Mouse (Mus musculus): ENCODE data around the gene Ccdc93.

Ccdc93 gene

DNA sequence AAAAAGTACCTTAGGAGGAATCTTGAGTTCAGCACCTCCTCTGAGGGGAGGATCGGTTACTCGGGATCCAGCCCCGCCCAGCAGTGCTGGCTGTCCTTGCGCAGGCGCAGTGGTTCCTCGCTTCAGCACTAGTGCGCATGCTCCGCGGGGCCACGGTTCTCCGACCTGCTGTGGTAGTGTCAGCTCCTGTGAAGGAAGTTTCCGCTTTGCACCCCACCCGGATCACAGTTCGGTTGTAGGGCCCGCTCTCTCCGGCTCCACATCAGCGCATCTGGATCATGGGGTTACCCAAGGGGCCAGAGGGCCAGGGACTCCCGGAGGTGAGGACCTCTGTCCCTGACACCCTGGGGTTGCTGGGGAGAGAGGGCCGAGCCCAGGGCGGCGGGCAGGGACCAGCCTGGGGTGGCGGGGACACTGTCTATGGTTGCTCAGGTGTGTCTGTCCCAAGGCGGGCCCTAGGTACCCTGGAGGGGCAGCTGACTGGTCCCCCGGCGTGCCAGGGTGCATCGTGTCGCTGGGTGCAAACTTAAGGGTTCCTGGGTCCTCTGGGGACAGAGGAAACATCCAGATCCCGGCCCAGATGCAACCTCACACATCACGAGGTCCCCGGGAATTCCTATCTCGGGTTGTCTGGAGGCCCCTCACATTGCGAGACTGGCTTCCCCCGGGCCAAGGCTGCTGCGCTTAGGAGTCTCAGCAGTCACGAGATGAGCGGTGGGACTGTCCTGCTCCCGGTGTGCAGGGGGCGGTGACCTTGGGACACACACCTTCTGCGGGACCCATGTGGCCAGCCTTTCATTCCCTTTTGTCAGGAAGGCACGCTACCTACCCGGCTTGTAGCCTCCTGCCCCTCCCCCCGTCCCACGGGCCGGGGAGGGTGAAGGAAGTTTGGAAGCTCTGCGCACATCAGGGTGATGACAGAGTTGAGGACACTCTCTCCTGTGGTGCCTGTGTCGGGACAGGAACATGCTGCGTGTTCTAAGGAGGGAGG is at the start of gene Ccdc93:
TSS of gene Ccdc93 (plus strand) at position 112 of the 991 bp plus-strand sequence.
- peak; percentile 89 for ATAC-seq (ENCODE audit: insufficient number of reproducible peaks, low FRiP score, low TSS enrichment)

DNA sequence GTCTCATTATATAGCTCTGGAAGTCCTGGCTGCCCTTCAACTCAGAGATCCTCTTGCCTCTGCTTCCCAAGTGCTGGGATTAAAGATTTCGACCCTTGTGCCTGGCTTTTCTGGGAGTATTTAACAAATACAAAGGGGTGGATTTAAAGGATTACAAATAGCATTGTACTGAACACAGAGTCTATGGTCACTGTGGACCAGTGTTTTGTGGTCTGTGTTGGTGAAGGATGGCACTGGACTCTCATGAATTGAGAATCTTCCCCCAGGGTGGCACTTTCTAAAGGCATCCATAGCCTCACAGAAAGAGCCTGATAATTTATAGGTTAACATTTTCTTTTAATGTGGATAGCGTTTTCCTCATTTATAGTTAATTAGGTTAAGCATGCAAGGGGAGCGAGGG is 49.3 kb upstream of the Ccdc93 start:
- no peak for ATAC-seq (ENCODE audit: insufficient number of reproducible peaks, low FRiP score, low TSS enrichment)

DNA sequence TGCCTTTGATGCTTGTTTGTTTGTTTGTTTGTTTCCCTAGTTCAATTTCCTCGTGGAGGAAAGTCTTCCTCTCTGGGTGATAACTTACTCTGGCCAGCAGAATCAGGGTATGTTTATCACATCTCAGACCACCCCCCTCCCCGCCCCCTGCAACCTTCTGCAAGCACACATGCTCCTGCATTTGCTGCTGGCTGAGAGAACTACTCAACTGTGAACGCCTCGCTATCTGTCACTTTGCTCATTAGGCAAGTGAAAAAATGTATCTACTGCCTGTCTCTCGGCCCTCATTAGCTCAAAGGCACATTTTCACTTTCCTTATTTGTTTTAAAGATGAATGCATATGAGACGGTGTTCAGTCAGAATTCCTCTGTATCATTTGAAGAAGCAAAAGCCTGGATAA is 42.5 kb upstream of the Ccdc93 start:
- ATAC-seq (ENCODE audit: insufficient number of reproducible peaks, low FRiP score, low TSS enrichment) = no peak

DNA sequence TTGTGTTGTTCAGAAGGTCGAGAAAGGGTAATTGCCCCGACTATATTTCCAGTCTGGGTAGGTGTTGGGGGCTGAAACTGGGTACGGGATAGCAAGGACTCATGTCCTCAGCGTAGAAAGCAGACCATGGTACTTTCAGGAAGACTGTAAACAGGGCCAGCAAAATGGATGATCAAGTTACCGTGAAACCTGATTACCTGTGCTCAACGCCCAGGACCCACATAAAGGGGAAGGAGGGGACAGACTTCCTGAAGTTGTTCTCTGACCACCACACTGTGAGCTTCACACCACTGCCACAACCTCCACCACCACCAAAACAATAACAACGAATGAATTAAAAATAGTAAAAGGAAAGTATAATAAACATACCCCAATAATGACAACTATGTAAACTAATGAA is 42.1 kb upstream of the Ccdc93 start:
- ATAC-seq (ENCODE audit: insufficient number of reproducible peaks, low FRiP score, low TSS enrichment) = no peak

DNA sequence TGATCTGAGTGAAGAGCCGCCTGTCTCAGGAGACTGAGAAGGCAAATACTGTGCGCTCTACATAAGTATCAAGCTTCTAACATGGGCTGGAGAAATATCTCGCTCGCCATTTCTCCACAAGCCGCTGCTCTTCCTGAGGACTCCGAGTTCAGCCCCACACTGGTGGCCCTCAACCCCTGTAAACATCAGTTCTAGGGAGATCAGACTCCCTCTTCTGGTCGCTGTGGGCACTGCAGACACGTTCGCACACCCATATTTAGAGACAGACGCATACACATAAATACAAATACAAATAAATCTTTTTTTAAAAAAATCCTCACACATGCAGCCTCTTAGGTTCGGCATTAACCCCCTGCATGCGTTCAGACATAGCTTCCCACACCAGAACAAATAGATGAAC is 41.3 kb upstream of the Ccdc93 start:
- no peak for ATAC-seq (ENCODE audit: insufficient number of reproducible peaks, low FRiP score, low TSS enrichment)

DNA sequence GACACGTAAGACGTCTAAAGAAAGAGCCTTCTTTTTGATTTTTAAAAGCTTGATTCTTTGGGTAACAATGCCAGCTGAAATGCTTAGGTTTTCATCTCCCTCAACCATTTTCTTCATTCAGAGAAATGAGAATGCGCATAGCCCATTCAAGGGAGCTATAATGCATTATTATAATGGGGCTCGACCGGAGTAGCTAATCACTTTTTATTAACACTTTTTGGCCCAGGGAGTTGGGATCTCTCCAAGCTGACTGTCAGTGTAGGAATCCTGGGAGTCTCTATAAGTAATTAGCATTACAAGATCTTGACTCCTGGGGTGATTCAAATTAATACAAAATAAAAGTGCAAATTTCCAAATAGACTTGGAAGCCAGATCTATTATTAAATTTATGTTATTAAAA is 40.8 kb upstream of the Ccdc93 start:
- no peak for ATAC-seq (ENCODE audit: insufficient number of reproducible peaks, low FRiP score, low TSS enrichment)

DNA sequence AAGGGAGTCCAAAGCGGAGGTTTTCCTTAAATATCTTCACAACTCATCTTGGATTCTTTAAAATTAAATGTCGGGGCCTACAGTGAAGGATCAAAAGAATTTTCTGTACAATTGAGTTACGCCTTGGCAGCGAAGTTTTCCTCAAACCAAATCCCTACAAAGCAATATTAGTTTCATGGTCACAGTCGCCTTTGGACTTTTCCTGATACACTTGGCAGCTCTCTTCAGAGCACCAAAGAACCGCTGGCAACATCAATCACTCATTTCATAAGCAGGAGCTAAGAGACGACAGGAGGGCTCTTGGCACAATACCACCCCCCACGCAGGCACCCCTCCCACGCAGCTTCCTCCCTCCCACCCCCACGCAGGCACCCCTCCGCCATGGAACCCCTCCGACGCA is 40.4 kb upstream of the Ccdc93 start:
- no peak for ATAC-seq (ENCODE audit: insufficient number of reproducible peaks, low FRiP score, low TSS enrichment)

DNA sequence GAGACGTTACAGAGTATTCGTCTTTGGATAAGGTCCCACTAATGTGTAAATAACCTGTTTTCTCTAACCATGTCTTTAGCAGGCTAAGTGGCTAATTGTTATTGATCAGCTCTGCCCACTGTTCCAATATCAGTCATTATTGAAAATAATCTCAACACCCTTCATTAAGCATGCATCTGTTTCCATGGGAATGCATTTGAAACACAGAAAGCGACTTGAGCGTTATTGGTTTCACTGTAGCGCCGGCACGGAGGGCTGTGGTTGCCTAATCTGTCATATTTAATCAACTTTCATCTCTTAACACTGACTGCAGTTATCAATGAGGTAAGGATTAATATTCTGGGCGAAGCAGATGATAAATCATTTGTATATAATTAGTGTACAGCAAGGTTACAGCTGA is 40.0 kb upstream of the Ccdc93 start:
- no peak for ATAC-seq (ENCODE audit: insufficient number of reproducible peaks, low FRiP score, low TSS enrichment)

DNA sequence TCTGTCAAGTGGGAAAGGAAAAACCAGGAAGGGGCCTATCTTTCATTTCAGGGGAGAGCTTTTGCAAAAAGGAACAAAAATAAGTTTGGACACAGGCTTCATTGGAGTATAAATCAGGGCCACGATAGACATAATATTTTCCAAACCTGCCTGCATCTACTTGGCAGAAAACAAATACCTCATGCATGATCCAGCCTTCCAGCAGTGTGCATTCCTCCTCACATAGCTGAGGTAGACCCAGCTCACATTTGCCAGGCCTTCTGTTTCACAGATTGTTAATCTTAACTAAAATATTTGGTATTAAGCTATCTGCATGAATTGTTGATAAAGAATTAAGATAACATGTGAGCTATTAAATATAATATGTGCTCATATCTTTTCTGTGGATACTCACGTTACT is 37.7 kb upstream of the Ccdc93 start:
- ATAC-seq (ENCODE audit: insufficient number of reproducible peaks, low FRiP score, low TSS enrichment) = no peak

DNA sequence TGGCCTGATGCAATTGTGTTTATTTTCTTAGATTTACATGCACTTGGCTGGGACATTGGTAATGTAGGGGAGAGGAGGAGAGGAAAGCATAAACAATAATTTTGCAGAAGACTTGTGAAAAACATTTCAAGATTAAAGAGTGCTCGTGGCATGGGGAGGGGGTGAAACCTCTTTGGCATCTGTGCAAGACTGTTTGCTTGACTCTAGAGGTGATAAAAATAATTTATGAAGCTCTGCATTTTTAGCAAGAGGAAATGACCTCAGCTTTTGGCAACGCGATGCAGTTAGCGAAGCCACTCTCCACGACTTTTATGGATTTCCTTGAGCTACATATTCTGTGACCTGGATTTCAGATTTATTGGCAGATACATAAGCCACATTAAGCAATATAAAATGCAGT is 36.1 kb upstream of the Ccdc93 start:
- no peak for ATAC-seq (ENCODE audit: insufficient number of reproducible peaks, low FRiP score, low TSS enrichment)

DNA sequence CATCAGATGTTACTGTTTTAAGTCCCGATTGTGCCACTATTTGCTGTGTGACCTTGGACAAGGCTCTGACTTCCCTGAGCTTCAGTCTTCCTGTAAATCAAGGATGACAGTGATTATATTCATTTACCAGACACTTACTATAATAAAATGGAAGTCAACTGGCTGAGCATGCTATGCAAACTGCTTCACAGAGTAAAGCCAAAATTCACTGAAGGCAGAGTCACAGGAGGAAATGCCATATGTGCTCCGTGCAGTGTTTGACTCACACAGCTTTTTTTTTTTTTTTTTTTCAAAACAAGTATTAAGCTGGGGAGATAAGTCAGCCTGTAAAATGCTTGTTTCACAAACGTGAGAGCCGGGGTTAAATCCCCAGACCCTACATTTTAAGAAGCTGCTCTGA is 34.3 kb upstream of the Ccdc93 start:
- no peak for ATAC-seq (ENCODE audit: insufficient number of reproducible peaks, low FRiP score, low TSS enrichment)

DNA sequence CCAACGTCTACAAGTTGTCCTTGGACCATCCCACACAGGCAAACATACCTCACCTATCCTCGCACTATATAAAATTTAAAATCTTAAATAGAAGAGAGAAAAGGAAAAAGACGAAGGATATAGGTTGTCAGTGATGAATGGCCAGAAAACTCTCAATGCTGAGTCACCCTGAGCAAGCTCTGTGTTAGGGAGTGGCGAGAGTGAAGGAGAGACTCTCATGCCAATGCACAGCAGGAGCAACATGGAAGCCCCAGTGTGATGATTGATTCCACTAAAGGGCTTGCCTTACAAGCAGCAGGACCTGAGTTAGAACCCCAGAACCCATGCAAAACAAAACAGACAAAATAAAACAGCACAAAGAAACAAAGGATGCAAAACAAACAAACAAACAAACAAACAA is 32.6 kb upstream of the Ccdc93 start:
- ATAC-seq (ENCODE audit: insufficient number of reproducible peaks, low FRiP score, low TSS enrichment) = no peak

DNA sequence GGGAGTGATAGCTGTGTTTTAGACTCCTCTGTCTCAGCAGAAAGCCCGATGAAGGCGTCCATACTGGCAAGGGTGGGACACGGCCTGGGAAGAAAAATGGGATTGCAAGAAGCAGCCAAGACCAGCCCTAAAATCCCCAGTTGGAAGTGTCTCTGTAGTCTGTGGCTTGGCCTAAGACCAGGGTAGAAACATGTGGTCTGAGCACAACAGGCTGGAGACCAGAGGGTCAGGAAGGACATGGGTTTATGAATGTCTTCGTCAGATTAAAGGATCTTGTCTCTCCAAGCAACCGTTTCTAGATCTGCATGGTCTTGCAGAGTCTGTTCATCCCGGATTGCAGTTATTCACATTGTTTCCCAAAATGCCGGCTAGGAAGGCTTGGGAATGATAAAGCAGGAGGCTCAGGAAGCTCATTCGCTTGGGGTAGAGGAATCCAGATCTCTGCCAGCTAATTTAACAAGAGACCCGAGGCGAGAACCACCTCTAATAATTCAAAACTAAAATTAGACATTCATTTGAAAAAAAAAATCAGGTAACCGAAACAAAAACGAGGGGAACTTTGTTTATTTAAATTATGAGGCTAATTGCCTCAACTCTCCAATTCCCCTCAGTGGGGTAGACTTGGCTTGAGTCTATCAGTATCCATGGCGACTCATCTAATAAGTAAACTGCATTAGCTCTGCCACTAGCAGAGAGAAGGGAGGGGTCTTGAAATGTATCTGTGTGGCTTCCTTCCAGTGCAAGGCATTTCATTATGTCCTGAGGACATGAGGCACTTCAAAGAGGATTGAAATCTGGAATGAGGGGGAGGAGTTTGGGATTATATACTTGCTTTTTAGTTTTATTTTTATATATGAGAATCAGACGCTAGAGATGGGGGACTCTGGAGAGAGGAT is 31.6 kb upstream of the Ccdc93 start:
- ATAC-seq (ENCODE audit: insufficient number of reproducible peaks, low FRiP score, low TSS enrichment) = no peak

DNA sequence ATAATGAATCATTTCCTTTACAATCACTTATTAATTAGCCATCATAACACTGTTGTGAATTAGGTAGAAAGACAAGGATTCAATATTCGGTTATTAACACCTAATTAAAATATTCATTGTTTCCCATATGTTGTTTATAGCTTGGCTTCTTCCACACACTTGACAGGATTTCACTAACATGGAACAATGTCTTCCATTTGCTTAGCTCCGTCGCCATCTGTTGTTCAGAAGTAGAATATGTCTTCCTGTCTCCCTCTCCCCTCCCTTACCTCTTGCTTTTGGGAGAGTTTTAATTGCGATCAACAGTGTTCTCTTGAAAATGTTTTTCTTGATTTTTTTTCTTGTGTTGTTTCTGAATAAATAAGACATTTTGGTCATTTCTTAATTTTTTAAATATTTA is 30.6 kb upstream of the Ccdc93 start:
- ATAC-seq (ENCODE audit: insufficient number of reproducible peaks, low FRiP score, low TSS enrichment) = no peak

DNA sequence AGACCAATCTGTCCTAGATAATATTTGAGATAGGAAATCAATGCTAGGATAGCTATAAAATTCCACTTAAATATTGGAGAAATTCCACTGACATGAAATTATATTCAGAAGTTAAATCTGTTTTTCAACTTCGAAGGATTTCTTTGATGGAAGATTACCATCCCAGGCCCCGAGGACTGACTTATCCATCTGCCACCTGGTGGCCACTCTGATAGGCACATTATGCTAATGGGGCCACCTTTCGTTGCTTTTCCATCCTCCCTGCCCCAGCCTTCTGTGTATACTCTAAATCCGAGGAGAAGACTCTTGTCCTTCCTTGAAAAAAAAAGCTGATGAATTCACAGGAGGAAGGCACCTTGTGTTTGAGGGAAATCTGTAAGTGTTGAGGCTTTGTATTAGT is 11.8 kb upstream of the Ccdc93 start:
- no peak for ATAC-seq (ENCODE audit: insufficient number of reproducible peaks, low FRiP score, low TSS enrichment)

DNA sequence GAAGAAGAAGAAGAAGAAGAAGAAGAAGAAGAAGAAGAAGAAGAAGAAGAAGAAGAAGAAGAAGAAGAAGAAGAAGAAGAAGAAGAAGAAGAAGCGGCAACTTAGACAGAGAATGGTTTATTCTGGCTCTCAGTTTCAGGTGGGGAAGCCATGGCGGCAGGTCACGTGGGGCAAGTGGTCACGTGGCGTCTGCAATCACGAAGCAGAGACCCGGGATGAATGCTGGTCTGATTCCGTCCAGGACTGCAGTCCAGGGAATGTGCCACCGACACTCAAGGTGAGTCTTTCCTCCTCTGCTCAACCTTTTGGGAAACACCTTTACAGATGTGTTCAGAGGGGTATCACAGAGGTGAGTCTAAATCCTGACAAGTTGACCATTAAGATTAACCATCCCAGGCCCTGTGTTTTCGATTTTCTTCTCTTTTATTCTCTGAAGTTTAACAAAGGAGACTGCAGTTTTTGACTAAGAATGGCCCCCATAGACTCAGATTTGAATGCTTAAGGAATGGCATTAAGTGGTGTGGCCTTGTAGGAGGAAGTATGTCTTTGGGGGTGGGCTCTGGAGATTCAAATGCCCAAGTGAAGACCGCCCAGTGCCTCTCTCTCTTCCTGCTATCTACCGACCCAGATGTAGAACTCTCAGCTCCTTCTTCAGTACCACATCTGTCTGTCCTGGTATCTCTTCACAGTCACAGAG is 11.1 kb upstream of the Ccdc93 start:
- no peak for ATAC-seq (ENCODE audit: insufficient number of reproducible peaks, low FRiP score, low TSS enrichment)

DNA sequence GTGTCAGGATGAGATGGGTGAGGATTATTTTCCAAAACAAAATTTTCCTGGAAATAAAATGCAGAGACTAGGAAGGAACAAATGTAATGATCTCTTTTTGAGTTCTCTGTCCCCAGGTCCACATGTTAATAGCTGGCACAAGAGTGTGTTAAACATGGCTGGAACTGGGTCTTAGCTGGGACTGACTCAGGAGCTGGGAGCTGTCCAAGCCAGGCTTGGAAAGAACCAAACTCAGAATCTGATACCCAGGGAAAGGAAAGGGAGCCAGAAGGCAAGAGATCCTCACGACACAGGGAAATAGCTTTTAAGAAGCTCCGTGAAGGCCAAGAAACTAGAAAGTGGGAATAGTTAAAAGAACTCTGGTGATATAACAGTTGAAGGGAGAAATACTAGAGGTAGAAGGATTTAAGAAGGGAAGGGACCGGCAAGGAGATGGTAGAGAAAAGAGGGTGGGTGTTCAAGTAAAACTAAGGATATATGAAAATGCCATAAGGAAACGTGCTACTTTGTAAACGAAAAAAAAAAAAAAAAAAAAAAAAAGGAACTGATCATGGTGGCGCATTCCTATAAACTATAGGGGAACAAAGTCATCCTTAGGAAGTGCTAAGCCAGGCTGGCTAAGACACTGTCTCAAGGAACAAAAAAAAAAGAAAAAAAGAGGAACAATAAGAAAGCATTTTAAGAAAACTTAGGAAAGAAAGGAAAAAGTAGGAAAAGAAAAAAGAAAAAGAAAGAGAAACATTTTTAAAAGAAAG is 489 bp upstream of the Ccdc93 start:
- ATAC-seq (ENCODE audit: insufficient number of reproducible peaks, low FRiP score, low TSS enrichment) = no peak

DNA sequence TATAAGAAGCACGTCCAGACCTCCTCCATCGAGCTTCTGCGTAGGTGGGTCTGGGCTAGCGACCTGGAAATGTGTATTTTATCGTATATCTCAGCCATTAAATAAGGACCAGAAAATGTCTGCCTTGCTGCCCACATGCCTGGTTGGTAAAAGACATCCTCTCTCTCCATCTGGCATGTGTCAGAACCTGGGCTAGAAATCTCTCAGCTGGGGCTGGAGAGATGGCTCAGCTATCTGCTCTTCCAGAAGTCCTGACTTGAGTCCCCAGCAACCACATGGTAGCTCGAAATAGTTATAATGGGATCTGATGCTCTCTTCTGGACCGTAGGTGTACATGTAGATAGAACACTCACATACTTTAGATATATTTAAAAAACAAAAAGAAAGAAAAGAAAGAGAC is 5.1 kb downstream of the Ccdc93 start:
- no peak for ATAC-seq (ENCODE audit: insufficient number of reproducible peaks, low FRiP score, low TSS enrichment)

DNA sequence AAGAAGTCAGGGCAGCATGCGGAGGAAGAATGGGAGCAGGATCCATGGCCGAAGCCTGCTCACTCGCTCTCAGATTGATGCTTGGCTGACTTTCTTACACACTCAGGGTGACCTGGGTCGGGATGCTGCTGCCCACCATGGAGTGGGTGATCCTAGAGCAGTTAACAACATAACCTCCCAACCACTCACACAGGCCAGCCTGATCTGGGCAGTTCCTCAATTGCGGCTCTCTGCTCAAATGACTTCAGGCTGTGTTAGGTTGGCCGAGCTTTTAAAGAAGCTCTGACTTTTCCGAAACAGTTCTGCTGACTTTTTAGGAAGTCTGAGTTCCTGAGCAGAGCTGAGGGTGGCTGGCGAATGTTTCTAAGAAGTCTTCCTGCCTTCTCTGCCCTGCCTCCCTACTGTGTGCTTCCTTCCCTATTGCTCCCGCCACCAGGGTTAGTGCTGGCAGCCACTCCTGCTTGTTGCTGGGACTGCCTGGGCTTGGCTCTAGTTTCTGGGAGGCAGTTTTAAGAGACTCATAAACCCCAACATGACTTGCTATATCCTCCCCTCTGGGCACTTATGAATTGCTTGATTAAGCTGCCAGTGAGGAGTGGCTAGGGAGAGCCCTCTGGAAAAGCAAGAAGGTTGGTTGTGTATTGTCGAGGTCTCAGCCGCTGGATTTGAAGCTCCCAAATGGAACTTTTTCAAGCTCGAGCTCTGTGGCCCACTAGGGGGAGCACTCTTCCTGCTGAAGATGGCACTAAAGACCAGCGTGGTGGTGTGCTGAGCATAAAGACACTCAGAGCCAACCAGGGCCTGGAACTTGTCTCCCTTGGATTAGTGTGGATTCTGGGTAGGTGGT is 9.9 kb downstream of the Ccdc93 start:
- ATAC-seq (ENCODE audit: insufficient number of reproducible peaks, low FRiP score, low TSS enrichment) = peak; percentile 68; the same call in 1 of the 2 replicates
